Mouse (Mus musculus): ENCODE data around the gene Pum2. TPM values are rescaled to one million over a fixed set of nuclear protein-coding genes. Genes with fewer than 3 reads are reported as not detected.

Pum2 gene
- polyA plus RNA-seq, 1 experiment from 2014 or later, result 39.7 TPM

DNA sequence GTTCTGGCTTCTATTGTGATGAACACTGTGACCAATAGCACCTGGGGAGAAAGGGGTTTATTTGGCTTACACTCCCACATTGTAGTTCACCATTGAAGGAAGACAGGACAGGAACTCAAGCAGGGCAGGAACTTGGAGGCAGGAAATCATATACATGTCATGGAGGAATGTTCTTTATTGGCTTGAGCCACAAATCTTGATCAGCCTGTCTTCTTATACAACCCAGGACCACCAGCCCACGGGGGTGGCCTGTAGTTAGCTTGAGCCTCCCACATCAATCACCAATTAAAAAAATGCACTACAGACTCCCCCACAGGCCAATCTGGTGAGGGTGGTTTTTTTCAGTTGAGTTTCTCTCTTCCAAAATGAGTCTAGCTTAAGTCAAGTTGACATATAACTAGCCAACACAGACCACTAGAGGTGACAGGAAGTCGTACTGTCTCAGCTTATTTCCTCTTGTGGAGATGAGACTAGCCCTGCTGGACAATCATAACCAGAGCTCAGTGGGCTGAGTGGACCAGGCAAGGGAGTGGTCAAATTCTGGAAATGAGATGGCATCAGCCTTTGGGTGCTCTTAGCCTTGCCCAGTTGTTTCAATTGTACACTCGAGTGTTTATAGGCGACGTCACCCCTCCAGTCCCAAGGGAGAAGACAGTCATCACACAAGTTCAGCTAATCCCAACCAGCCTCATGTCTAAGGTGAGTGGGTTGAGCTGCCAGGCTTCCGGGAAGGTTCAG, 16.1 kb upstream of the Pum2 start:
- Histone ChIP-seq H3K9ac (ENCODE audit: low read length) (no peak overlapping the region), H3K9me3 (ENCODE audit: control insufficient read depth, low read length) (no peaks in the 10 kb centered on the region), H3K4me1 (ENCODE audit: control insufficient read depth in 2 of 2, insufficient read depth in 2 of 2, low read length in 2 of 2) (peaks cover 8 to 10% of the 10 kb centered on the region in 2 experiments; a peak in 3 of 4 replicates), H3K36me3 (ENCODE audit: control insufficient read depth, insufficient read depth, low read length) (no peaks in the 10 kb centered on the region), H3K27ac (replicated peaks in 1 of 2; ENCODE audit: control insufficient read depth in 1 of 2, insufficient read depth in 1 of 2, low read depth in 2 of 2, low read length in 2 of 2) (no peak overlapping the region), H3K27me3 (ENCODE audit: control insufficient read depth, insufficient read depth, low read length) (no peaks in the 10 kb centered on the region), H3K4me3 (ENCODE audit: control insufficient read depth in 1 of 2, insufficient read depth in 1 of 2, low read depth in 1 of 2, low read length in 2 of 2) (no peak overlapping the region), H3K4me2 (ENCODE audit: low read length) (no peak overlapping the region)
- 88% methylated on average over 6 of the region's 6 CpGs for whole genome bisulfite sequencing
- ATAC-seq (ENCODE audit: insufficient number of reproducible peaks, insufficient read depth, low FRiP score, low read depth), result no peak

- Histone ChIP-seq H3K4me1 (ENCODE audit: control insufficient read depth in 2 of 2, insufficient read depth in 2 of 2, low read length in 2 of 2) (peaks cover 8 to 10% of the 10 kb centered on the region in 2 experiments; a peak in 3 of 4 replicates), H3K4me3 (ENCODE audit: control insufficient read depth in 1 of 2, insufficient read depth in 1 of 2, low read depth in 1 of 2, low read length in 2 of 2) (no peak overlapping the region), H3K4me2 (ENCODE audit: low read length) (no peak overlapping the region), H3K27me3 (ENCODE audit: control insufficient read depth, insufficient read depth, low read length) (no peaks in the 10 kb centered on the region), H3K36me3 (ENCODE audit: control insufficient read depth, insufficient read depth, low read length) (no peaks in the 10 kb centered on the region), H3K9me3 (ENCODE audit: control insufficient read depth, low read length) (no peaks in the 10 kb centered on the region), H3K27ac (replicated peaks in 1 of 2; ENCODE audit: control insufficient read depth in 1 of 2, insufficient read depth in 1 of 2, low read depth in 2 of 2, low read length in 2 of 2) (no peak overlapping the region), H3K9ac (ENCODE audit: low read length) (no peak overlapping the region)
- no peak for ATAC-seq (ENCODE audit: insufficient number of reproducible peaks, insufficient read depth, low FRiP score, low read depth)
- 83% methylated on average over 15 of the region's 15 CpGs for WGBS
These were observed 14.3 kb upstream of the Pum2 start for GRCm38 (mm10) chr12:8659406-8660279.

DNA sequence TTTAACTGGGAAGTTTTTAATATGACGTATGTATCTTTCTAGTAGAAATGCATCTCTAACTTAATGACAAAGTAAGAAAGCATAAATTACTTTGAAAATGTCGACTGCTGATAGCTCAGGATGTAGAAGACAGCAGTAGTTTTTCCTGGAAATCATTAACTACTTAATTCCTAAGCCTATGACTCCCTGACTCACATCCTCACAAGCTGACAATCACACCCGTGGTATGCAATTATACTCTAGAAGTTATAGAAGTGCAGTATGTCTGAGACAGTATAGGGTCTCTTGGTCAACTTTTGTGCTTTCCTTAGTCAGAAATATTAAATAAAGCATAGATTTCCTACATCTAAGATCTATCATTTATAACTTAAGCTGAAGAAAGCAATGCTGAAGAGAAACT, 12.2 kb upstream of the Pum2 start:
- Histone ChIP-seq H3K27me3 (ENCODE audit: control insufficient read depth, insufficient read depth, low read length) (no peaks in the 10 kb centered on the region), H3K4me1 (ENCODE audit: control insufficient read depth in 2 of 2, insufficient read depth in 2 of 2, low read length in 2 of 2) (peaks cover under 1 to 1% of the 10 kb centered on the region in 2 experiments; a peak in 2 of 4 replicates), H3K9me3 (ENCODE audit: control insufficient read depth, low read length) (no peaks in the 10 kb centered on the region), H3K4me3 (ENCODE audit: control insufficient read depth in 1 of 2, insufficient read depth in 1 of 2, low read depth in 1 of 2, low read length in 2 of 2) (no peak overlapping the region), H3K27ac (replicated peaks in 1 of 2; ENCODE audit: control insufficient read depth in 1 of 2, insufficient read depth in 1 of 2, low read depth in 2 of 2, low read length in 2 of 2) (no peak overlapping the region), H3K4me2 (ENCODE audit: low read length) (no peak overlapping the region), H3K9ac (ENCODE audit: low read length) (no peak overlapping the region), H3K36me3 (ENCODE audit: control insufficient read depth, insufficient read depth, low read length) (no peaks in the 10 kb centered on the region)
- WGBS, result 51% methylated on average over 3 of the region's 3 CpGs
- no peak for ATAC-seq (ENCODE audit: insufficient number of reproducible peaks, insufficient read depth, low FRiP score, low read depth)

- WGBS, result 33% methylated on average over 2 of the region's 2 CpGs
- Histone ChIP-seq H3K9ac (ENCODE audit: low read length) (no peak overlapping the region), H3K27me3 (ENCODE audit: control insufficient read depth, insufficient read depth, low read length) (no peaks in the 10 kb centered on the region), H3K4me1 (ENCODE audit: control insufficient read depth in 2 of 2, insufficient read depth in 2 of 2, low read length in 2 of 2) (no peaks in the 10 kb centered on the region), H3K27ac (replicated peaks in 1 of 2; ENCODE audit: control insufficient read depth in 1 of 2, insufficient read depth in 1 of 2, low read depth in 2 of 2, low read length in 2 of 2) (no peak overlapping the region), H3K4me3 (ENCODE audit: control insufficient read depth in 1 of 2, insufficient read depth in 1 of 2, low read depth in 1 of 2, low read length in 2 of 2) (no peak overlapping the region), H3K9me3 (ENCODE audit: control insufficient read depth, low read length) (no peaks in the 10 kb centered on the region), H3K4me2 (ENCODE audit: low read length) (no peak overlapping the region), H3K36me3 (ENCODE audit: control insufficient read depth, insufficient read depth, low read length) (no peaks in the 10 kb centered on the region)
- no peak for ATAC-seq (ENCODE audit: insufficient number of reproducible peaks, insufficient read depth, low FRiP score, low read depth)
These were observed 11.8 kb upstream of the Pum2 start for GRCm38 (mm10) chr12:8662175-8662574.

- no peak overlapping the region for H3K27ac ChIP-seq (replicated peaks in 1 of 2; ENCODE audit: control insufficient read depth in 1 of 2, insufficient read depth in 1 of 2, low read depth in 2 of 2, low read length in 2 of 2)
- no peaks in the 10 kb centered on the region for H3K4me1 ChIP-seq (ENCODE audit: control insufficient read depth in 2 of 2, insufficient read depth in 2 of 2, low read length in 2 of 2)
- WGBS, result 69% methylated on average over 4 of the region's 4 CpGs
- H3K36me3 ChIP-seq (ENCODE audit: control insufficient read depth, insufficient read depth, low read length), result no peaks in the 10 kb centered on the region
- H3K9ac ChIP-seq (ENCODE audit: low read length), result no peak overlapping the region
- no peaks in the 10 kb centered on the region for H3K9me3 ChIP-seq (ENCODE audit: control insufficient read depth, low read length)
- no peak overlapping the region for H3K4me2 ChIP-seq (ENCODE audit: low read length)
- H3K27me3 ChIP-seq (ENCODE audit: control insufficient read depth, insufficient read depth, low read length), result no peaks in the 10 kb centered on the region
- no peak overlapping the region for H3K4me3 ChIP-seq (ENCODE audit: control insufficient read depth in 1 of 2, insufficient read depth in 1 of 2, low read depth in 1 of 2, low read length in 2 of 2)
- no peak for ATAC-seq (ENCODE audit: insufficient number of reproducible peaks, insufficient read depth, low FRiP score, low read depth)
These were observed 11.2 kb upstream of the Pum2 start for GRCm38 (mm10) chr12:8662721-8663120.

DNA sequence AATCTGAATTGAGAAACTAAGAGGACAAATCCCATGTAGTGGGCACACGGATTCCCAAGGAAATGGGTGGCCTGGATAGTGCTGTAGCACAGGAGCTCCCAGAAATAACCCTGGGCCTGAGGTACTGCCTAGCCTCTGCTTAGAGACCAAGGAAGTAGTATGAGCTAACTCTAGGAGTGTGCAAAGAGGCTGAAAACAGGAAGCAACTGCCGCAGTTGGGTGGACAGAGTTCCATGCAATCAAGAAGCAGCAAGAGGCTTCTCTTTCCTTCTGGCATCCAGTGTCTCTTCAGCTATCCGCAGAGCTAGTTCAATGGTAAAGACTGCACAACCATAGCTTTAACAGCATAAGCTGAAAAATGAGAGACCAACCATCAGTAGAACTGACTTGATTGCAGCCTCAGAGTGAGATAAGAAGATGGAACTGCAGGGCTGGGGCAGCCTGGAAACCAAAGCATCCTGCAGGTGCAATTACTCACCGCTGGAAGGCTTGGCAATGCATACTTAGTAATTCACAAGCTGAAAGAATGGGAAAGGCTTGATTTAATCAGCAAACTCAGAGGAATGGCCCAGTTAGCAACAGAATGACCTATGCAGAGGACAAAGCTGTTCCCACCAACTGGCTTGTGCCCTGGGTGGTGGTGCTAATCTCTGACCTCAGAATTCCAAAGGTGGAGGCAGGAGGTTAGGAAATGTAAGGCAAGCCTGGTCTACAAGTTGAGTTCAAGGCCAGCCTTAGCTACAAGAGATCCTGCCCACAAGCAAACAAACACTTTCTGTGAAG, 6.3 kb upstream of the Pum2 start:
- Histone ChIP-seq H3K9me3 (ENCODE audit: control insufficient read depth, low read length) (no peaks in the 10 kb centered on the region), H3K4me3 (ENCODE audit: control insufficient read depth in 1 of 2, insufficient read depth in 1 of 2, low read depth in 1 of 2, low read length in 2 of 2) (no peak overlapping the region), H3K4me1 (ENCODE audit: control insufficient read depth in 2 of 2, insufficient read depth in 2 of 2, low read length in 2 of 2) (peaks cover 4% of the 10 kb centered on the region in 2 experiments; a peak in 1 of 4 replicates), H3K4me2 (ENCODE audit: low read length) (no peak overlapping the region), H3K36me3 (ENCODE audit: control insufficient read depth, insufficient read depth, low read length) (no peaks in the 10 kb centered on the region), H3K9ac (ENCODE audit: low read length) (no peak overlapping the region), H3K27ac (replicated peaks in 1 of 2; ENCODE audit: control insufficient read depth in 1 of 2, insufficient read depth in 1 of 2, low read depth in 2 of 2, low read length in 2 of 2) (no peak overlapping the region), H3K27me3 (ENCODE audit: control insufficient read depth, insufficient read depth, low read length) (no peaks in the 10 kb centered on the region)
- 73% methylated on average over 4 of the region's 4 CpGs for WGBS
- ATAC-seq (ENCODE audit: insufficient number of reproducible peaks, insufficient read depth, low FRiP score, low read depth), result no peak

DNA sequence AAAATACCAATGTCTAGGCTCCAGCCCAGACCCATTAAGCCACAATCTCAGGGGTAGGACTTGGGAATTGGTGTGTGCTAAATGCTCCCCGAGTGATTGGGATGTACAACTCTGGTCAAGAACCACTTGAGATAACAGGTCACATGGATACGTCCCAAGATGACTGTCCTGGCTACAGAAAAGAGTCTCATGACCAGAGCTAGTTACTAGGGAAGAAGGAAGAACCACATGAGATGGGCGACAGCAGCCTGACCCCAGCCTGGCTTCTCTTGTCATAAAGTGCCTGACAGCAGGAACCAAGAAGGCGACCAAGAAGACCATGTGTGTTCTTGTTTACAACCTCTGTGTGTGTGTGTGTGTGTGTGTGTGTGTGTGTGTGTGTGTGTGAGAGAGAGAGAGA, 4.5 kb upstream of the Pum2 start:
- peaks cover 4% of the 10 kb centered on the region in 2 experiments; a peak in 1 of 4 replicates for H3K4me1 ChIP-seq (ENCODE audit: control insufficient read depth in 2 of 2, insufficient read depth in 2 of 2, low read length in 2 of 2)
- H3K27me3 ChIP-seq (ENCODE audit: control insufficient read depth, insufficient read depth, low read length), result no peaks in the 10 kb centered on the region
- H3K4me2 ChIP-seq (ENCODE audit: low read length), result no peak overlapping the region
- ATAC-seq (ENCODE audit: insufficient number of reproducible peaks, insufficient read depth, low FRiP score, low read depth), result no peak
- H3K4me3 ChIP-seq (ENCODE audit: control insufficient read depth in 1 of 2, insufficient read depth in 1 of 2, low read depth in 1 of 2, low read length in 2 of 2), result no peak overlapping the region
- H3K9ac ChIP-seq (ENCODE audit: low read length), result no peak overlapping the region
- H3K9me3 ChIP-seq (ENCODE audit: control insufficient read depth, low read length), result no peaks in the 10 kb centered on the region
- WGBS, result 30% methylated on average over 4 of the region's 4 CpGs
- no peaks in the 10 kb centered on the region for H3K36me3 ChIP-seq (ENCODE audit: control insufficient read depth, insufficient read depth, low read length)
- H3K27ac ChIP-seq (replicated peaks in 1 of 2; ENCODE audit: control insufficient read depth in 1 of 2, insufficient read depth in 1 of 2, low read depth in 2 of 2, low read length in 2 of 2), result 0 out of 4 replicates have a peak overlapping the region, but pooled peaks of 1 of the 2 experiments have one; percentile 23
